Mouse (Mus musculus): ENCODE data around the gene Cpa4. TPM values are rescaled to one million over a fixed set of nuclear protein-coding genes. Genes with fewer than 3 reads are reported as not detected.

Cpa4 gene
- total RNA-seq (2015) (not detected in 2 replicates), total RNA-seq (2017) (not detected in 2 replicates)

- no peak for ATAC-seq (replicated peaks; ENCODE audit: poor library complexity)
Measured at GRCm38 (mm10) chr6:30568069-30568468, at the start of gene Cpa4. TSS of gene Cpa4 (plus strand) at chr6:30568369.

- ATAC-seq (replicated peaks; ENCODE audit: poor library complexity): peak; percentile 37
Measured at GRCm38 (mm10) chr6:30520400-30520799, 47.8 kb upstream of the Cpa4 start.

GRCm38 (mm10) chr6:30525456-30526332 is 42.5 kb upstream of the Cpa4 start:
- ATAC-seq (replicated peaks; ENCODE audit: poor library complexity): no peak

GRCm38 (mm10) chr6:30526586-30527515 is 41.3 kb upstream of the Cpa4 start:
- ATAC-seq (replicated peaks; ENCODE audit: poor library complexity): no peak

- ATAC-seq (replicated peaks; ENCODE audit: poor library complexity): no peak
Measured at GRCm38 (mm10) chr6:30528800-30529199, 39.4 kb upstream of the Cpa4 start.

- peak; percentile 44; the same call in 1 of the 2 replicates for ATAC-seq (replicated peaks; ENCODE audit: poor library complexity)
Measured at GRCm38 (mm10) chr6:30535340-30535739, 32.8 kb upstream of the Cpa4 start.

GRCm38 (mm10) chr6:30538240-30538639 is 29.9 kb upstream of the Cpa4 start:
- no peak for ATAC-seq (replicated peaks; ENCODE audit: poor library complexity)

GRCm38 (mm10) chr6:30538800-30539199 is 29.4 kb upstream of the Cpa4 start:
- no peak for ATAC-seq (replicated peaks; ENCODE audit: poor library complexity)

- no peak for ATAC-seq (replicated peaks; ENCODE audit: poor library complexity)
Measured at GRCm38 (mm10) chr6:30541009-30541799, 27.0 kb upstream of the Cpa4 start, which contains the start of gene Cpa2. TSS of gene Cpa2 (plus strand) at chr6:30541582.

- no peak for ATAC-seq (replicated peaks; ENCODE audit: poor library complexity)
Measured at GRCm38 (mm10) chr6:30542277-30542676, 25.9 kb upstream of the Cpa4 start.

GRCm38 (mm10) chr6:30543077-30543476 is 25.1 kb upstream of the Cpa4 start:
- no peak for ATAC-seq (replicated peaks; ENCODE audit: poor library complexity)

GRCm38 (mm10) chr6:30543851-30544250 is 24.3 kb upstream of the Cpa4 start:
- ATAC-seq (replicated peaks; ENCODE audit: poor library complexity): no peak

GRCm38 (mm10) chr6:30545689-30546088 is 22.5 kb upstream of the Cpa4 start:
- ATAC-seq (replicated peaks; ENCODE audit: poor library complexity): no peak

GRCm38 (mm10) chr6:30546571-30547273 is 21.4 kb upstream of the Cpa4 start:
- ATAC-seq (replicated peaks; ENCODE audit: poor library complexity): peak; percentile 77

- ATAC-seq (replicated peaks; ENCODE audit: poor library complexity): no peak
Measured at GRCm38 (mm10) chr6:30547274-30547645, 20.9 kb upstream of the Cpa4 start.

- ATAC-seq (replicated peaks; ENCODE audit: poor library complexity): peak; percentile 52
Measured at GRCm38 (mm10) chr6:30547656-30548306, 20.4 kb upstream of the Cpa4 start.

- ATAC-seq (replicated peaks; ENCODE audit: poor library complexity): no peak
Measured at GRCm38 (mm10) chr6:30549231-30549761, 18.9 kb upstream of the Cpa4 start.

- ATAC-seq (replicated peaks; ENCODE audit: poor library complexity): no peak
Measured at GRCm38 (mm10) chr6:30550496-30551192, 17.5 kb upstream of the Cpa4 start.

- ATAC-seq (replicated peaks; ENCODE audit: poor library complexity): no peak
Measured at GRCm38 (mm10) chr6:30551193-30551515, 17.0 kb upstream of the Cpa4 start.

Measured in megakaryocyte progenitor cell, adult 5-6 weeks (primary cell).